Mouse (Mus musculus): Measurements from ENCODE around the gene Ap5s1.
A peak's percentile ranks its signal among the peaks of the same experiment; 100 is the strongest.

Gene Ap5s1

GRCm38 (mm10) chr2:131188311-131188710, 18.6 kb upstream of the Ap5s1 start:
- DNase-seq: no peak

- peak; percentile 35 for DNase-seq
These were observed 17.2 kb upstream of the Ap5s1 start for GRCm38 (mm10) chr2:131189521-131190309.

GRCm38 (mm10) chr2:131190344-131191004, 16.4 kb upstream of the Ap5s1 start:
- DNase-seq: peak; percentile 15

GRCm38 (mm10) chr2:131191005-131191390, 15.9 kb upstream of the Ap5s1 start:
- DNase-seq: no peak

GRCm38 (mm10) chr2:131196606-131197316, 10.1 kb upstream of the Ap5s1 start:
- DNase-seq: peak; percentile 62

GRCm38 (mm10) chr2:131200710-131201109, 6.2 kb upstream of the Ap5s1 start:
- DNase-seq: no peak

GRCm38 (mm10) chr2:131201262-131201661, 5.6 kb upstream of the Ap5s1 start:
- DNase-seq: no peak

GRCm38 (mm10) chr2:131203816-131204409, 3.0 kb upstream of the Ap5s1 start:
- DNase-seq: peak; percentile 27

GRCm38 (mm10) chr2:131204410-131204981, 2.4 kb upstream of the Ap5s1 start:
- DNase-seq: peak; percentile 98

GRCm38 (mm10) chr2:131205521-131206182, 1.2 kb upstream of the Ap5s1 start:
- DNase-seq: no peak

GRCm38 (mm10) chr2:131208356-131208755, 1.5 kb downstream of the Ap5s1 start:
- DNase-seq: no peak

GRCm38 (mm10) chr2:131209125-131209795, 2.4 kb downstream of the Ap5s1 start:
- peak; percentile 37 for DNase-seq

- peak; percentile 97 for DNase-seq
These were observed 3.3 kb downstream of the Ap5s1 start for GRCm38 (mm10) chr2:131209969-131210792.

- DNase-seq: peak; percentile 53
These were observed 4.2 kb downstream of the Ap5s1 start for GRCm38 (mm10) chr2:131211026-131211615.

GRCm38 (mm10) chr2:131213773-131214172, 6.9 kb downstream of the Ap5s1 start:
- no peak for DNase-seq

GRCm38 (mm10) chr2:131215941-131216858, 9.3 kb downstream of the Ap5s1 start:
- DNase-seq: no peak

- no peak for DNase-seq
These were observed 13.2 kb downstream of the Ap5s1 start for GRCm38 (mm10) chr2:131220030-131220429.

GRCm38 (mm10) chr2:131221853-131222515, 15.1 kb downstream of the Ap5s1 start:
- no peak for DNase-seq

GRCm38 (mm10) chr2:131222562-131222961, 15.7 kb downstream of the Ap5s1 start:
- no peak for DNase-seq
